Mouse (Mus musculus) intestine, embryonic 14.5 days (tissue): ENCODE measurements around the gene Zfp345. TPM values are rescaled to one million over a fixed set of nuclear protein-coding genes. Genes with fewer than 3 reads are reported as not detected.

Experiments used
- polyA plus RNA-seq: library from polyadenylated mRNA; unstranded; fragments of >200 nt; fragmentation: Nextera tagmentation; extraction: Ambion mirVana; gene quantifications from 2 replicates; pipeline ENCODE4 v1.2.1, GENCODE M21; 2014

Gene Zfp345
- polyA plus RNA-seq, 1 experiment from 2014 or later: 0.07 TPM

Other genes with a start within 250 kb of the Zfp345 start
- gene Gm21994, start 229.5 kb downstream of the Zfp345 start, polyA plus RNA-seq: 3.9 and 4.2 TPM in 2 replicates
- not detected in 2 replicates for gene Gm14124, start 227.6 kb downstream of the Zfp345 start, polyA plus RNA-seq
- 1.3 and 2.7 TPM in 2 replicates for gene Gm10130, start 161.4 kb downstream of the Zfp345 start, polyA plus RNA-seq
- gene 3300002I08Rik, start 122.3 kb downstream of the Zfp345 start, polyA plus RNA-seq: 6.9 and 9.0 TPM in 2 replicates
- 7.1 and 7.7 TPM in 2 replicates for gene Zfp442, start 33.6 kb downstream of the Zfp345 start, polyA plus RNA-seq
- gene Cst7, start 85.3 kb upstream of the Zfp345 start, polyA plus RNA-seq: 0.55 TPM in 2 replicates
- gene Apmap, start 123.5 kb upstream of the Zfp345 start, polyA plus RNA-seq: 36.2 and 40.8 TPM in 2 replicates
- 18.2 and 19.7 TPM in 2 replicates for gene Acss1, start 183.4 kb upstream of the Zfp345 start, polyA plus RNA-seq
- not detected in 2 replicates for gene Vsx1, start 204.3 kb upstream of the Zfp345 start, polyA plus RNA-seq